Mouse (Mus musculus): ENCODE data around the gene Morn4. TPM values are rescaled to one million over a fixed set of nuclear protein-coding genes. Genes with fewer than 3 reads are reported as not detected.
A peak's percentile ranks its signal among the peaks of the same experiment; 100 is the strongest.

The Morn4 gene
- total and polyA plus RNA-seq, 3 experiments = 5.7 to 18.4 TPM; not detected in 1

- TF ChIP-seq GATA1 (IDR thresholded peaks at IDR 0.05; ENCODE audit: low read depth, low read length) (no peak), CTCF (IDR thresholded peaks at IDR 0.05 in 2 of 3, conservative IDR thresholded peaks at IDR 0.05 in 1 of 3; ENCODE audit: control insufficient read depth in 1 of 3, insufficient read depth in 1 of 3, low read depth in 2 of 3, low read length in 3 of 3, poor library complexity in 1 of 3, severe bottlenecking in 1 of 3) (peak in 1 of 3 experiments; percentile 8; a peak in 1 of 6 replicates), MAX (IDR thresholded peaks at IDR 0.05; ENCODE audit: low read length) (no peak)
- Histone ChIP-seq H3K9ac (ENCODE audit: control insufficient read depth, low read depth, low read length, poor library complexity, severe bottlenecking) (no peak overlapping the region), H3K79me2 (ENCODE audit: control insufficient read depth, insufficient read depth, low read length, poor library complexity) (no peaks in the 10 kb centered on the region), H3K4me1 (ENCODE audit: control insufficient read depth in 1 of 2, insufficient read depth in 2 of 2, low read length in 2 of 2) (0 out of 4 replicates have a peak, but pooled peaks cover 0 to under 1% of the 10 kb centered on the region in 2 experiments), H3K36me3 (ENCODE audit: control insufficient read depth in 1 of 2, insufficient read depth in 2 of 2, low read length in 2 of 2) (no peaks in the 10 kb centered on the region), H3K9me3 (replicated peaks; ENCODE audit: insufficient read depth, low read length) (no peaks in the 10 kb centered on the region), H3K4me3 (ENCODE audit: control insufficient read depth in 1 of 2, insufficient read depth in 1 of 2, low read depth in 2 of 2, low read length in 2 of 2) (no peak overlapping the region), H3K27me3 (ENCODE audit: control insufficient read depth in 1 of 2, insufficient read depth in 2 of 2, low read length in 2 of 2) (peaks cover 5 to 11% of the 10 kb centered on the region in 2 experiments; a peak in 3 of 4 replicates), H3K27ac (ENCODE audit: control insufficient read depth, low read depth, low read length) (no peak overlapping the region)
- DNase-seq (ENCODE audit: low read depth, low spot score) = no peak
Observed at GRCm38 (mm10) chr19:42072802-42073201, 13.4 kb downstream of the Morn4 start.

DNA sequence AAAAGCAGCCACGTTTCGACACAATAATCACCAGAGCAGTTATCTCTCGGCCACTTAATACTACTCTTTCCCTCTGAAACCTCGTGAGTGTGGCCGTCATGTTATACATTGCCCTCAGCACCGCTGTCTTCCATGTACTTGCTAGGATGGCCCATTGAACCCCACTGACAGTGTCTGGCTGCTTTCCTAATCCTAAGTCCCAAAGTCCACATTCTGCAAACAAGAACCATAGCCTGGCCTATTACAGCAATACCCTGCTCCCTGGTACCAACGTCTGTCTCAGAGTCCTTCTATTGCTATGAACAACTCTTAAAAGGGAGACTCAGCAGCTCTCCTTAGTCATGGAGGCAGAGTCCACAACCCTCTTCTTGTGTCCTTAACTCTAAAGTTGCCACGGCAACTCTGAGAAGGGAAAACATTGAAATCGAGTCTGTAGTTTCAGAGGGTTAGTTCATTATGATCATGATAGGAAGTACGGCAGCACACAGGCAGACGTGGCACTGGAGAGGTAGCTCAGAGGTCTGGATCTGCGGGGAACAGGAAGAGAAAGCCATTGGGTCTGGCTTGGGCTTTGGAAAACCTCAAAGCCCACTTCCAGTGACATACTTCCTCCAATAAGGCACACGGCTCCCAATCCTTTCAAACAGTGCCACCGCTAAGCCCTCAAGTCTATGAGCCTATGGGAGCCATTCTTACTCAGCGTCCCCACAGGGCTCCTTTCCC, 14.1 kb downstream of the Morn4 start:
- no peaks in the 10 kb centered on the region for H3K36me3 ChIP-seq (ENCODE audit: control insufficient read depth in 1 of 2, insufficient read depth in 2 of 2, low read length in 2 of 2)
- peaks cover 8 to 13% of the 10 kb centered on the region in 2 experiments for H3K27me3 ChIP-seq (ENCODE audit: control insufficient read depth in 1 of 2, insufficient read depth in 2 of 2, low read length in 2 of 2)
- no peaks in the 10 kb centered on the region for H3K4me1 ChIP-seq (ENCODE audit: control insufficient read depth in 1 of 2, insufficient read depth in 2 of 2, low read length in 2 of 2)
- no peaks in the 10 kb centered on the region for H3K79me2 ChIP-seq (ENCODE audit: control insufficient read depth, insufficient read depth, low read length, poor library complexity)
- H3K9me3 ChIP-seq (replicated peaks; ENCODE audit: insufficient read depth, low read length) = no peaks in the 10 kb centered on the region
- TF ChIP-seq RAD21 (IDR thresholded peaks at IDR 0.05; ENCODE audit: low read depth, low read length) (no peak), MYB (IDR thresholded peaks at IDR 0.05; ENCODE audit: low read depth, low read length) (no peak), GABPA (IDR thresholded peaks at IDR 0.05; ENCODE audit: low read depth, low read length) (no peak), ZC3H11A (IDR thresholded peaks at IDR 0.05; ENCODE audit: low read depth, low read length) (no peak), EP300 (IDR thresholded peaks at IDR 0.05; ENCODE audit: low read depth in 1 of 2, low read length in 2 of 2) (no peak), USF1 (IDR thresholded peaks at IDR 0.05; ENCODE audit: low read depth, low read length) (no peak), TCF12 (IDR thresholded peaks at IDR 0.05; ENCODE audit: low read depth, low read length) (no peak), UBTF (IDR thresholded peaks at IDR 0.05; ENCODE audit: borderline replicate concordance, insufficient read depth, low read depth, low read length) (no peak), E2F4 (IDR thresholded peaks at IDR 0.05; ENCODE audit: borderline replicate concordance, low read depth, low read length) (no peak), SMC3 (IDR thresholded peaks at IDR 0.05; ENCODE audit: low read depth, low read length) (no peak)
- H3K27ac ChIP-seq (ENCODE audit: control insufficient read depth, low read depth, low read length) = no peak overlapping the region
- no peak overlapping the region for H3K4me3 ChIP-seq (ENCODE audit: control insufficient read depth in 1 of 2, insufficient read depth in 1 of 2, low read depth in 2 of 2, low read length in 2 of 2)
- no peak for DNase-seq (ENCODE audit: low read depth, low spot score)
- H3K9ac ChIP-seq (ENCODE audit: control insufficient read depth, low read depth, low read length, poor library complexity, severe bottlenecking) = no peak overlapping the region

DNA sequence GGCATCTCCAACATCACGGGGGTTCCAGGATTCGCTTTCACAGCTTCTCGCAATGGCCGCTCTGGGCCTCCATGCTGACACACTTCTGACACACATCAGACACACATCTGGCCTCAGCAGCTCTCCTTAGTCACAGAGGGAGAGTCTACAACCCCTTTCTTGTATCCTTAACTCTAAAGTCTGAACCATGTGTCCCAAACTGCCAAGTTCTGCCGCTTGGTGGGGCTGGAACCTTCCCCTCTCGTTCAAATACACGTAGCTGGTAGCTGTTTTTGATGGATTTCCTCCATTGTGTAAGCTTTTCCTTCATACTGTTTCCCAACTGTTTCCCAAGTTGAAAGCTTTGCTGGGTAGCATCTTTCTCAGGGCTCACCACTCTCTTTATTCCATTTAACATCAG, 14.9 kb downstream of the Morn4 start:
- Histone ChIP-seq H3K79me2 (ENCODE audit: control insufficient read depth, insufficient read depth, low read length, poor library complexity) (no peaks in the 10 kb centered on the region), H3K4me3 (ENCODE audit: control insufficient read depth in 1 of 2, insufficient read depth in 1 of 2, low read depth in 2 of 2, low read length in 2 of 2) (no peak overlapping the region), H3K4me1 (ENCODE audit: control insufficient read depth in 1 of 2, insufficient read depth in 2 of 2, low read length in 2 of 2) (no peaks in the 10 kb centered on the region), H3K36me3 (ENCODE audit: control insufficient read depth in 1 of 2, insufficient read depth in 2 of 2, low read length in 2 of 2) (no peaks in the 10 kb centered on the region), H3K27me3 (ENCODE audit: control insufficient read depth in 1 of 2, insufficient read depth in 2 of 2, low read length in 2 of 2) (peaks cover 15 to 17% of the 10 kb centered on the region in 2 experiments), H3K9me3 (replicated peaks; ENCODE audit: insufficient read depth, low read length) (no peaks in the 10 kb centered on the region), H3K9ac (ENCODE audit: control insufficient read depth, low read depth, low read length, poor library complexity, severe bottlenecking) (no peak overlapping the region), H3K27ac (ENCODE audit: control insufficient read depth, low read depth, low read length) (no peak overlapping the region)
- TF ChIP-seq NRF1 (IDR thresholded peaks at IDR 0.05; ENCODE audit: insufficient read depth, low read depth, low read length, poor library complexity, severe bottlenecking) (no peak), ZC3H11A (IDR thresholded peaks at IDR 0.05; ENCODE audit: low read depth, low read length) (peak; percentile 48; the same call in 1 of the 2 replicates), HCFC1 (IDR thresholded peaks at IDR 0.05; ENCODE audit: low read depth, low read length) (no peak), ZKSCAN1 (IDR thresholded peaks at IDR 0.05; ENCODE audit: low read depth, low read length) (no peak), SMC3 (IDR thresholded peaks at IDR 0.05; ENCODE audit: low read depth, low read length) (peak; percentile 57), MAX (IDR thresholded peaks at IDR 0.05; ENCODE audit: low read length) (no peak), RAD21 (IDR thresholded peaks at IDR 0.05; ENCODE audit: low read depth, low read length) (peak; percentile 57), CTCF (IDR thresholded peaks at IDR 0.05 in 2 of 3, conservative IDR thresholded peaks at IDR 0.05 in 1 of 3; ENCODE audit: control insufficient read depth in 1 of 3, insufficient read depth in 1 of 3, low read depth in 2 of 3, low read length in 3 of 3, poor library complexity in 1 of 3, severe bottlenecking in 1 of 3) (peak in 2 of 3 experiments; percentile 54 to 56; a peak in 4 of 6 replicates)
- peak; percentile 42 for DNase-seq (ENCODE audit: low read depth, low spot score)

All from MEL (cell line).